Mouse (Mus musculus): ENCODE results near the gene 4930550L24Rik.

4930550L24Rik gene

DNA sequence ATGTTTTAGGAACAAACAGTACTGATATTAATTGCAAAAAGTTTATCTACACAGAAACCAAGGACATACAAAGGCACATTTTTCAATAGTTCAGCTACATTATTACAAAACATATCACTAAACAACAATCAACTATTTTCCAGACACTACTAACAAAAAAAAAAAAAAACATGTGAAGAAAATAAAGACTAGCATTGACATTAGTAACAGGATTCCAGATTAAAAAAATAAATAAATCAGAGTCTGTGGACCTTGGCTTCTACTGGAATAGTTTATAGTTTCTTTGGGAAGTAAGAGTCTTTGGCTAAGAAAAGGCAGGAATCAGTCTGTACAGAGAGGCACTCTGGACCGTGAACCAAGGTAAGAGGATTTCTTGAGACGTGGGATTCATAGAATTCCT, at the start of gene 4930550L24Rik:
4930550L24Rik (plus strand) TSS at position 301 of the 400 bp plus-strand sequence.
- DNase-seq (ENCODE audit: low spot score): no peak

- no peak for DNase-seq (ENCODE audit: low spot score)
Observed at GRCm38 (mm10) chrX:58900753-58901152, 8.4 kb upstream of the 4930550L24Rik start.

- DNase-seq (ENCODE audit: low spot score): no peak
Observed at GRCm38 (mm10) chrX:58967969-58968368, 58.8 kb downstream of the 4930550L24Rik start.

Measured in urinary bladder, postnatal 10 days (tissue).